Mouse (Mus musculus) heart, adult 11 months (tissue): Measurements from ENCODE around the gene Zfp617.
"Not testable (repeated sequence)": the region's sequence is repeated elsewhere in the genome, so short reads cannot be mapped to it uniquely, and the experiment has no call there.

Experiments
- DNase-seq: peaks from one replicate; pipeline ENCODE4 v3.0.0; 2022

Zfp617 gene

DNA sequence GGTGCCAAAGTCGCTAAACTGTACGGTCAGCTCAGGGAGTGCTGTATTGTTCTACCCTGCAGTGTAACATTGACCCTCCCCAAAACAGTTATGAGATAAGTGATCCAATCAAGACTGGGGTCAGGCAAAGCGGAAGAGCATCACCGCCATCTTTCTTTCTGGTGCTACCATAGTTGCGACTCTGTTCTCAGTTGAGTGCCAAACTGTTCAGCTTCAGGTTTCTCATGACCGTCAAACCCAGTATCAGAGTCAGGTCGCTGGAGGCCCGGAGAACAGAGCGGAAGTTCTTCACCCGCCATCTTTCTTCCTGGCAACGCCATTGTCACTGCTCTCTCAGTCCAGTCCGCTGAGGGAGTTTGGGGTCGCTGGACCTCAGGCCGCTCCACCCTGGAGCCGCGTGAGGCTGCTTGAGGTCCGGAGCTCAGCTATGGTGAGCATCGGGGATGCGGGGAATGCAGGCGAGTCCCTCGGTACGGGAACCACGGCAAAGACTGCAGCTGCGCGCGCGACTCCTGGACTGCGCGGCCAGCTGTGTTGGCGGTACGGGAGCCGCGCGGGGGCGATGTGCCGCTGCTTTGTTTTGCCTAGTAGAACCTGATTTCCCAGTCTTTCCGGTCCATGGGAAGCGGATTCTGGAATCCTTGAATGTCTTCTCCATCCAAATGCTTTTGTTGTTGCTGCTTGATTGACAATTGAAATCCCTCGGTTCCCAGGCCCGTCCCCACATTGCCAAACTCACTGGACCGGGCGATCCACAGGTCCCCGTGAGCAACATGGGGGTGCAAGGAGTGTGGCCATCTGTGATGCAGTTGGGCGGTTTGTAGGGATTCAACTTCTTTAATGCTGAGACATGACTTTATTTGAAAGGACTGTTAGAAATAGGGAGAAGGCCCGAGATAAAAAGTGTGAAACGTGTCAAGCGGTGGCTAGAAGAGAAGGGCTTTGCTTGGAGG lies at the start of gene Zfp617, which contains the start of gene Zfp882:
TSS of gene Zfp617 (plus strand) at position 327 of the 953 bp plus-strand sequence.
TSS of gene Zfp882 (plus strand) at position 300 of the 953 bp plus-strand sequence.
- peak; percentile 99 for DNase-seq

DNA sequence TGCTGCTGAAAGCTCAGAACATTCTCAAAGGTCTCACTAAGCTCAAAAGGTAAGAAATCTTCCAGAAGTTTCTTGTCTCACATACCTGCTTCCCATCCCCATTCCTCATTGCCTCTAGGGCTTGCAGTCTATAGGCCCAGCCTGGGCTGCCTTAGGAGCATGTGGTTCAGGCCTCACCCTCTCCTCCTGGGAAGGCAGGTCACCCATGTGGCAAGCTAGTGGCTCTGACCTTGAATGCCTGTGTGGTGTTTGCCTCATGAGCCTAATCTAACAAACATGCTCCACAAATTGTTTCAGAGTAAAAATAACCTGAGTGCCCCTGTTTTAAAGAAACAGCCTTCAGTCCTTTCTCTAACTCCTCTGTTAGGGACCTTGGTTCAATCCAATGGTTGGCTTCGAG lies 46.9 kb upstream of the Zfp617 start:
- DNase-seq = peak; percentile 94

DNA sequence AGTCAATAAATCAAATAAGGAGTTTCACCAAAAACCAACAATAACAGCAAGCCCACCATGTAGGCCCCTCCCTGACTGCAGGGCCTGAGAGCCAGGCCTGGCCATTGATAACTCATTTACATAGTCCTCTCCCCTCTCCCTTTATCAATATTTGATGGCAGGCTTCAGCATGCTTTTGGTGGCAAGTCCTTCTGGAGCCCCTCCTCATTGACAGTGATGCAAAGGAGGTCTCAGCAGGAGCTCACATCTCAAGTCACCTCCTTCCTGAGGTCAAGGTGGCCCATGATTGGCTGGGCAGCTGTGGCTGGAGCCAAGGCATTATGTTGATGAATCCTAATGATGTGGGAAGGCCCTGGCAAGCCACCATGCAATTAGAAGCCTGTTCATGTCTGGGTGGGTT lies 46.4 kb upstream of the Zfp617 start:
- not testable (repeated sequence) for DNase-seq

DNA sequence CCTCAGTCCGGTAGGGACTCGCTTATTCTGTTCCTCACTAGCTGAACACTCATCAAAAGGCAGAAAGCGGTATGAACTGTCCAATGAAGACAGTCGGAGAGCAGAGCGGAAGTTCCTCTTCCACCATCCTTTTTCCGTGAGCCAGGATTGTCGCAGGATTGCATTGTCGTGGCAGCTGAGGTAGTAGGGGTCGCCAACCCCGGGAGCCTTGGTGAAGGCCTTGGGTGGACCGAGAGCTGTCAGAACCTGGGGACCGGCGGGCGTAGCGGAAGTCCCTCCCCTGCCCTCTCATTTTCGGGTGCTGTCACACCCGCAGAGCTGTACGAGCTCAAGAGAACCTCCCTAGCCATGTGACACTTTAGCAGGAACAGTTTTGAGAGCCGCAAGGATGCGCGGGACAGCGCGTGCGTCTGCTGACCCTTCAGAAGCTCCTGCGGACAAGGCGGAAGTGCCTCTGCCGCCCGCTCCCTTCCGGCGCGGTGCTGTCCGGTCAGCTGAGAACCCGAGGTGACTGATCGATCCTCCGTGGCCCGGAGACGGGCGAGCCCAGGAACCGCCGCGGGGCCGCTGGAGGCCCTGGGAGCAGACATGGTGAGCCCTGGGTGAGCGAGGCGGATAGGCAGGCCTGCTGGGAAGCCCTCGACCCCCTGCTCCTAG lies 26.7 kb upstream of the Zfp617 start, which contains the start of gene Zfp709:
TSS of gene Zfp709 (plus strand) at position 402 of the 657 bp plus-strand sequence.
- DNase-seq = peak; percentile 98

DNA sequence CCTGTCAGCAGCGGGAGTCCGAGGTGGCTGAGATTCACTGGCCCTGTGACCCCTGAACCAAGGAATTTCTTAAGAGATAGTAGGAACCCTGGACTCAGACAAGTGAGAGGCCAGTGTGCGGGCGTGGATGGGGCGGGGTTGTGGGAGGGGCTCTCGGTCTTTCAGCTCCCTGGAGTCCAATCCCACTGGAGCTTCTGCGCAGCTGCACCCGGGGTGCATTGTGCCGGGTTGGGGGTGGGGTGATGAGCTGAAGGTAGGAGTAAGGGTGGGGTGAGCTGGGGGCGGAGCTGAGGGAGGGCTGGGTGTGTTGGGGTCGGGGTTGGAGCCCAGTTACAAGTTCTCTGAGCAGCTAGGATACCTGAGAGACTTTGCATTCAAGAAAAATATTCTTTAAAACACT lies 7.8 kb upstream of the Zfp617 start:
- not testable (repeated sequence) for DNase-seq

DNA sequence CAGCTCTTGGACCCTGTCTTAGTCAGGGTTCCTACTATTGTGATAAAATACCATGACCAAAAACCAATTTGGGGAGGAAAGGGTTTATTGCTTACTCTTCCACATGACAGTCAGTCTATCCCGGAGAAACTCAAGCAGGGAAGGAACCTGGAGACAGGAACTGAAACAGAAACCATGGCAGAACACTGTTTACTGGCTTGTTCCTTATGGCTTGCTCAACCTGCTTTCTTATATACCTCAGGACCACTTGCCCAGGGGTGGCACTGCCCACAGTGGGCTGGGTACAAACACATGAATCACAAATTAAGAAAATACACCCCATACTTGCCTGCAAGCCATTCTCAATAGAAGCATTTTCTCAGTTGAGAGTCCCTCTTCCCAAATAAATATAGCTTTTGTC lies 5.4 kb upstream of the Zfp617 start:
- peak; percentile 70 for DNase-seq

DNA sequence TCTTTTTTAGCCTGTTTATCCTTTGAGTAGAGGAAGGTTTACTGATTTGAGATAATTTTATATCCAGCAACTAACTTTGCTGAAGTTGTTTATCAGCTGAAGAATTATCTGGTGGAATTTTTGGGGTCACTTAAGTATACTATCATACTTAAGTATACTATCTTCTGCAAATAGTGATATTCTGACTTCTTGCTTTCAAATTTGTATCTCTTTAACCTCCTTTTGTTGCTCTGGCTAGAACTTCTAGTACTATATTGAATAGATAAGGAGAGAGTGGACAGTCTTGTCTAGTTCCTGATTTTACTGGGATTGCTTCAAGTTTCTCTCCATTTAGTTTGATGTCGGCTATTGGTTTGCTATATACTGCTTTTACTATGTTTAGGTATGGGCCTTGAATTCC lies 1.6 kb upstream of the Zfp617 start:
- no peak for DNase-seq

DNA sequence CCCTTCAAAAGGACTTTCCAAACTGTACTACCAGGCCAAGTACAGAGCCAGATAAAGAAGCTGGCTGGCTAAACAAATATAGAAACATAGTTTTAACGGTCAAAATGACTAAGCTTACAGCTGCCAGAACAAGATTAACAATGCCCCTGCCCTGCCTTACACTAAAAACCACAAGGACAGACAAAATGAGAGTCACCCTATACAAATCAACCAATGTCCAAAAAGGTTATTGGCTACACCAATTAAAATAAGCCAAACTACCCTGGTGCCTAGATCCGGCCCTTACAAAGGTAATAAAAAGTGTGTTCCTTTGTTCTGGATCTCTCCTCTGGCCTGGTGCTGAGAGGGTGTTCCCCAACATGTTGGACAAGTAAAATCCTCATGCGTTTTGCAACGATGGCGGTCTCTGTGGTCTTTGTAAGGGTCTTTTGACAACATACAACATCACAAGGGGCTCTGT lies 607 bp upstream of the Zfp617 start:
- peak; percentile 88 for DNase-seq

DNA sequence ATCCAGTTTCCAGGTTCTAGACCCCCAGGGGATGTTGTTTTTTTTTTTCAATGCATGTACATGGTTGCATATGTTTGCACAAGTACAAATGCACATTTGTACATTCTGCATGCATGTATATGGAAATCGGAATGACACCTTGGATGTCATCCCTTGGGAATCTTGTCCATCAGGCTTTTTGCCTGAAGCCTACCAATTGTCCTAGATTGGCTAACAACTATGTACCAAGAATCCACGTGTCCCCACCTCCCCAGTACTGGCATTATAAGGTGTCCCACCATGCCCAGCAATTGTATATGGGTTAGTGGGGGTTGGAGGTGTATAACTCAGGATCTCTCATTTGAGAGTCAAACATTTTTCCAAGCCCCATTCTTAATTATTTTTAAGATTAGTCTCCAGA lies 3.9 kb downstream of the Zfp617 start:
- DNase-seq = peak; percentile 57

DNA sequence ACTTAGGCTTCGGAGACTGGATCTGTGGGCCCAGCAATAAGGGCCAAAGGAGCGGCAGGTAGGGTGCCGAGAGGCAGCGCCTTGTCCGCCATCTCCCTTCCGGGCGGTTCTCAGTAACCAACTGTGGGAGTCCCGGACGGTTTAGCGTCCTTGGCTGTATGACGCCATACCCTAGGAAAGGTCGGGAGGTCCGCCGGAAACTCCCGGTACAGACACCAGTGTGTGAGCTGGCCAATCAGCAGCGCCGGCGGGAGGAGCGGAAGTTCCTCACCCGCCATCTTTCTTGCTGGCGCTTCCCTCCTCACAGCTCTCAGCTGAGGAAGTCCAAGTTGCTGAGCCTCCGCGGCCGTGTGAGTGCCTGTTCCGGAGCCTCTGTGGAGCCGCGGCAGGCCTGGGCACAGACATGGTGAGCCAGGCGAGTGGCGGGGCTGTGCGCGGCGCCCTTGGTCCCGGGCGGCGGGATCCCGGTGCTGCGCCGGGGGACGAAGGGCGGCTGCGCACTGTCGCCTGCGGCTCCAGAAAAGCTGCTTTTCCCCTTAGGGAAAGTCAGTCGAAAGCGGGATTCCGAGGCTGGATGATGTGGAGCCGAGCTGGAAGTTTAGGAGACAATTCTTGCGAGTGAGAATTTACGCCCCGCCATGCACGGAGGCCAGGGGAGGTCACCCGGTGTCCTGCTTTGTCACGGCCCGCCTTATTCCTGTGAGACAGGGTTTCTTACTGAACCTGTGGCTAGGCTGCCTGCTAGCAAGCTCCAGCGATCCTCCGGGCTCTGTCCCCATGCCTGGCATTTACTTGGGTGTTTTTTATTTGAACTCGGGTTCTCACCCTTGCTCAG lies 14.3 kb downstream of the Zfp617 start:
- peak; percentile 100 for DNase-seq

DNA sequence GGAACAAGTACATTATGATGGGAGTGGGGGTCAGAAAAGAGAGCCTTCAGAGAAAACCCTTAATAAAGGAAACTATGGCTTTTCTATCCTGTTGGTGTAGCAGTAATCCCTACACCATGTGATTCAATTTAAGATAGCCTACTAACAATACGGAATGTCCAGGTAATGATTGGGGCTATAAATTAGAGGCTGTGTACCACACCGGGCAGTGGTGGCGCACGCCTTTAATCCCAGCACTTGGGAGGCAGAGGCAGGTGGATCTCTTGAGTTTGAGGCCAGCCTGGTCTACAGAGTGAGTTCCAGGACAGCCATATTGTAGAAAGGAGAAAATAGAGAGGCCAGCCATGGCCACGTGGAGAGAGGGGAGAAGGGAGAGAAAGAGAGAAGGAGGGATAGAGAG lies 17.4 kb downstream of the Zfp617 start:
- DNase-seq = peak; percentile 55

DNA sequence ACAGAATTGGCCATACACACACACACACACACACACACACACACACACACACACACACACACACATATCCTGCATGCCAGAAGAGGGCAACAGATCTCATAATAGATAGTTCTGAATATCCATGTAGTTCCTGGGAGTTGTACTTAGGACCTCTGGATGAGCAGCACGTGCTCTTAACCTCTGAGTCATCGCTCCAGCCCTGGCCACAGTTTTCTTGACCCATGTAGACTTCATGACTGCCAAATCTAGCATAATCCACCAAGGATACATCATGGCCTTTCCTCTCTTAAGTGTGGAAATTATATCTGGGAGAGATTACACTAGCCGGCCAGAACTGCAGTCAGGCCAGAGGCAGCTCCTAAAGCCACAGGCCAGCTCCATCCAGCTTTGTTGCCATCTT lies 18.1 kb downstream of the Zfp617 start:
- DNase-seq = peak; percentile 41

DNA sequence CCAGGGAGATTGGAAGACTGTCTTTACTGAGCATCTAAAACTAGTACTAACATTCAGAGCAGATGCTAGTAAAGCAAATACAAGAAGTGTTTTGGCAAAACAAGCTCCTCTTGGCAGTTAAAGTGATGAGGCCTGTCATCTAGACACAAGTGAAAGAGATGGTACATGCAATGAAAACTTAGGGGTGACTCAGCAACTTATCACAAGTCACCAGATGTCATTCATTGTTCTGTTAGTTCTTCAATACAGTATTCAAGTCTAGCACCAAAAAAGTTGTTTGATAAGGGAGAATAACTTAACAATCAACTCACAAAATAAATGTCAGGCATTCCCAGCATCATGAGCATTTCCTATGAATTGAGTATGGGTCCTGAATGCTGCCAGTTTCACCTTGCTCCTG lies 19.3 kb downstream of the Zfp617 start:
- no peak for DNase-seq

DNA sequence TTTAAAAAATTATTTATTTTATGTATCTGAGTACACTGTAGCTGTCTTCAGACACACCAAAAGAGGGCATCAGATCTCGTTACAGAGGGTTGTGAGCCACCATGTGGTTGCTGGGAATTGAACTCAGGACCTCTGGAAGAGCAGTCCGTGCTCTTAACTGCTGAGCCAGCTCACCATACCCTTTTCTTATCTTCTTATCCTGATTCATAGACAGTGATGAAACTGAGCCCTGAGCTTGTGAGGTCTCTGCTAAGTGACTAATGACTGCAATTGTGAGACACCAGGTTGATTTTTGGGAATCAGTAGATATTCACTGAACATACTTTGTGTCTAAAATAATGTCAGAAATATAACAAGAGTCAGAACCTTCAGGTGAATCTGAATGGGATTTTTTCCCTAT lies 29.6 kb downstream of the Zfp617 start:
- peak; percentile 25 for DNase-seq

DNA sequence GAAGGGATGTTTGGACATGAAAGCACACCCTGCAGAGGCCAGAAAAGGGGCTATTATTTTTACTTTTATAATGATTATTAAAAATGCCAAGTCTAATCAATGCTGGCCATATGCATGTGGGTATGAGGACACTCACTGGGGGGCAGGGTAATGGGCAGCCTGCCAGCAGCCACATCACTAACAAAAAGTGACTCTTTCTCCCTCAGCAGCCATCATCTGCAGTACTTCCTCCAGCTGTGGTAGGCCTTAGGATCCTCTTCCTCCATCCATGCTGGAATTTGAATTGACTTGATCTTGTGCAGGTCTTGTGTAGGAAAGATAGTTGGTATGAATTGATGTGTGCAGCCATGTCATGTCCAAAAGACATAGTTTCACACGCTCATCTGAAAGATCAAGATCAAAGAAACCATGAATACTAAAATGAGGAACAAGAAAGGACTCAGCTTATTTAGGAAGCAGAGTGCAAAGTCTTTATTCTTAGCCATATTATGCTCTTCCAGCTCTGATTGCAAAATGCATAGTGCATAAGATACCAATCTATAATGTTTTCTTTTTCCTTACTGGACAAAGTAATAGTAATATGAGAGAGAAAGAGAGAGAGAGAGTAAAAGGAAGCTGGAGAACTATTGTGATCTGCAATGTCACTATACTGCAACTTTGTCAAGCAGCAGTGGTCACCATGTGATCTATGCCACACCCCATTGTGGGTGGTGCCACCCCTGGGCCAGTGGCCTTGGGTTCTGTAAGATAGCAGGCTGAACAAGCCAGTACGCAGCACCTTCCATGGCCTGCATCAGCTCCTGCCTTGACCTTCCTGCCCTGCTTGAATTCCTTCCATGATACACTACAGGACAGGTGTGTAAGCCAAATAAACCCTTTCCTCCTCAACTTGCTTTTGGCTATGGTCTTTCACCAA lies 32.1 kb downstream of the Zfp617 start:
- peak; percentile 78 for DNase-seq

DNA sequence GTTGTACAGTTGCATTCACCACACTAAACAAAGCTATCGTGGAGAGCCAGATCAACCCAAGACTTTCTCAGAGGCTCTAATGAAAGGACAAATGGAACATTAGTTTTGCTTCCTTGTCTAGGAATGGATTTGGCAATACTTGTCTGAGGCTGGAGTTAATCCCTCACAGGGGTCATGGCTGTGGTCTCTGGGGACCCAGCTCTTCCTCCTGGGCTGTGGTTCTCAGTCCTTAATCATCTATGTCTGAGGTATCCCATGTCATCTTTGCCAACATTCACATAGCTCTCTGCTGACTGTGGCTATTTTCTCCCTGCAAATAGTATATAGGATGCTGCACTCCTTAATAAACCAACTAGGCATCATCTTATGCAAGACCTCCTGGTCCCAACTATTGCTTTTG lies 33.3 kb downstream of the Zfp617 start:
- DNase-seq = peak; percentile 45

DNA sequence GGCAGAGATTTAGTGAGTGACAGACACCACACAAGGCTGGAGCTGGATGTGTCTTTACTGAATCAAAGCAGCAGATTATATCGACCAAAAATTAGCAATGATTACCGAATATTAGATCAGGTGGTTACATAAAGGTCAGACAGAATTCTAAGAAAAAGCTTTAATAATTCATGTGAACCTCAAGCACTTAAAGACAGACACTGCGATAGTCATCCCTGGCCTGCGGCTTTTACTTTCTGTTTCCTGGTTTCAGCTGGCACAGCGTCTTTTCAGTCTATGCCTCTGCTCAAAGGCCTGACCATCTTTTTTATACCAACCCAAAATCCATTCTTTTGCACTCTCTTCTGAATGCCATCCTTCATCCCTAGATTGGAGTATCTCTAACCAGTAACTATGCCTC lies 40.2 kb downstream of the Zfp617 start:
- DNase-seq = peak; percentile 53

DNA sequence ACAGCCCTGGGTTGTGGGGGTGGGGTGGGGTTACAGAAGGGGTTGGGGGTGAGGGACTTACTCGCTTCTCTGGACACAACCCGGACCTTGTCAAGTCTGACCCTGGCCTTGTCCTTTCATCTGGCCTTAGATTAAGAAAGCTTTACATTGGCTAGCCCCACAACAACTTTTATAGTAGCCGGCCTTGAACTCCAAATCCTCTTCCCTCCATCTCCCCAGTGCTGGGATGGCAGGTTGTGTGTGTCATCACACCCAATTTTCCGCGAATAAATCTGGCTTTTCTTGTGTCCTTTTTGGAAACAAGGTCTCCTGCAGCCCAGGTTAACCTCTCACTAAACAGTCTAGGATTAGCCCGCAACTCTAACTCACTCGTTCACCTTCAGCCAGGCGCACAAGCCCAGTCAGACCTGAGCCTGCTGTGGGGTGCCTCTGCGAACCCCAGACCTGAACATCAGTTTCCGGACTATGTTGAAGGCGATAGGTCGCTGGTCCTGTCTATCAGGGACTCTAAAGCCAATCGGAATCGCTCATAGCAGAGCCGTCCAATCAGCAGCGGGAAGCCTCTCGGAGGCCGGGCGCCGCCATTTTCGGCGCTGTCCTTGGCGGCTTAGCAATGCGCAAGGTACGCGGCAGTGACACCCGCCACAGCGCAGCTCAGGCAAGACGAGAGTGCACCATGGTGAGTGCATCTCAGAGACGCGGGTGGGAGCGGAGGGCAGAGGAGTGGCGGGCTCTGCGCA lies 42.2 kb downstream of the Zfp617 start, which contains the start of gene Zfp961:
TSS of gene Zfp961 (plus strand) at position 557 of the 740 bp plus-strand sequence.
- peak; percentile 100 for DNase-seq

DNA sequence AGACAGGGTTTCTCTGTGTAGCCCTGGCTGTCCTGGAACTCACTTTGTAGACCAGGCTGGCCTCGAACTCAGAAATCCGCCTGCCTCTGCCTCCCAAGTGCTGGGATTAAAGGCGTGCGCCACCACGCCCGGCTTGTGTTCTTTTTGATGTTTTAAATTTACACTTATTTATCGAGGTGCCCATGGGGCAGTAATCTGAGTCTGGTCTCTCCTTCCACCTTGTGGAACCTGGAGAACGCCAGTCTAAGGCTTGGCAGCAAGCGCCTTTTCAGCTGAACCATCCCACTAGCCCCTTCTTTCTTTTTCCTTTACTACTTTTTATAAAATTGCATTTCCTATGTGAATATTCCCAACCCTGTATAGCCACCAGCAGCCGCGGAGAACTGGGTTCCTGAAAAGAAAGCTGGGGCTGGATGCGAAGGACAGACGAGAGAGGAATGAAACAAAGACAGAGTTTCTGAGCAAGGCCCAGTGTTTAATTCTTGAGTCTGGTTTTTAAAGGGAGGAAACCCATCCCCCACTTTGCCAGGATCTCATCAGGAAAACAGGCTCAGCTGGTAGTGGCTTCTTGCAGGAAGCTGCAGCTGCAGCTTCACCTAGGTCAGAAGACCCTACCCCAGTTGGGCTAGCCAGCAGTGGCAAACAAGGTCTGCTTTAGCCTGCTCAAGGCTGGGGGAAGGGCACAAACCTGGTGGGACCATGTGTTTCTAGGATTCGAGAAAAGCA lies 43.2 kb downstream of the Zfp617 start:
- peak; percentile 78 for DNase-seq

DNA sequence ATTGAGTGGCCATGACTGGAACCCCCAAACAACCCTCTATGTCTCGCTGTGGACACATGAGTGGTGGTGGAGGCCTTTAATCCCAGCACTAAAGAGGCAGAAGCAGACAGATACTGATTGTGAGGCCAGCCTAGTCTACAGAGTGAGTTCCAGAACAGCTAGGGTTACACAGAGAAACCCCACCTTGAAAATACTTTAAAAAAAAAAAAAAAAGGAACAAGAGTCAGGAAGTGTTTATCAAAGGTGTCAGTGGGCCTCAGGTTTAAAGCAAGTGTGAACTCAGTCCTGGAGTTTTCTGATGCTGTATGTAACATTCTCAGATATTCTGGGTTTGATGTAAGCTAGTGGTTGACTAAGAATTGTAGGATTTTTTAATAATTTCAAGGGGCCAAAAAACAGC lies 44.1 kb downstream of the Zfp617 start:
- DNase-seq = peak; percentile 53
